Mouse (Mus musculus) embryonic fibroblast, embryonic 13.5 days (primary cell): Measurements from ENCODE around the gene Cap2.

Source experiments
- CTCF ChIP-seq: IDR thresholded peaks from 2 replicates; pipeline ENCODE4 v1.5.1; 2011; ENCODE audit warnings: mild to moderate bottlenecking, control low read depth, low read length, moderate library complexity, borderline replicate concordance; ENCODE audit not compliant: insufficient read depth
- POLR2A ChIP-seq: IDR thresholded peaks from 2 replicates; pipeline ENCODE4 v1.6.1; 2011; ENCODE audit warnings: low read depth, mild to moderate bottlenecking, control low read depth, low read length, moderate library complexity

GRCm38 (mm10) chr13:46510460-46510859, 8.8 kb downstream of the Cap2 start:
- TF ChIP-seq CTCF, result no peak
- TF ChIP-seq POLR2A, result no peak
